Mouse (Mus musculus) left cerebral cortex, adult 2 months (tissue): ENCODE measurements around the gene LTO1. TPM values are rescaled to one million over a fixed set of nuclear protein-coding genes. Genes with fewer than 3 reads are reported as not detected.
A peak's percentile ranks its signal among the peaks of the same experiment; 100 is the strongest.

Source experiments
- DNase-seq, 2 experiments: peaks; one replicate each; pipeline ENCODE4 v3.0.0; 2021 to 2022; ENCODE audit warnings: low spot score in 2 of 2, mixed read lengths in 1 of 2; ENCODE audit errors: extremely low spot score in 1 of 2
- H3K27ac ChIP-seq: fragments of 200-600 bp; 2 replicates; pipeline ENCODE4 v1.8.1; 2022
- H3K4me3 ChIP-seq: fragments of 200-600 bp; 2 replicates; pipeline ENCODE4 v1.8.1; 2022
- CTCF ChIP-seq: fragments of 200-600 bp; IDR thresholded peaks from 2 replicates; pipeline ENCODE4 v1.8.1; 2022; ENCODE audit warnings: antibody characterized with exemption, mild to moderate bottlenecking, moderate library complexity
- intact Hi-C: fragments of 180-260 bp; cut with DNase I; formaldehyde crosslinking; loops from one replicate; pipeline ENCODE4 v1.15.1; 2025
- total RNA-seq, 2 experiments: library from RNA; stranded (reverse); gene quantifications; 2 replicates each; pipeline ENCODE4 v1.2.3; 2021

Gene LTO1
- total RNA-seq, 2 experiments from 2014 or later: 26.4 to 27.8 TPM

DNA sequence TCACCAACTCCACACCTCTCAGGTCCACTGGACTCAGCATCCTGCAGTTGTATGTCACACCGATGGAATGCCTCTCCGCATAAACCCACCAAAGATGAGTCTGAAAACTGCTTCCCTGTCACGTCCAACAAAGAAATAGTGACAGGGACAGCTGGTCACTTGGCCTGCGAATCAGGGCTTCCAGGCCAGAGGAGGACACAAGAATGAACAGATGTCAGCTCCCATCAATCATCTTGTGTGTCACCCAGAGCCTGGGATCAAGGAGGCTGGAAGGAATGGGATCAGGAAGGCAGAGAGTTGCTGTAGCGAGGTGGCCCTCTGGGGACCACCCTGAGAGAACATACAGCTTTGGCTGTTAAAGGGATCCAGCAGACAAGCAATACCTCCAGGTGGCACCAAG is 20.0 kb downstream of the LTO1 start:
- DNase-seq: no peak
- Histone ChIP-seq H3K4me3 (no peak overlapping the region), H3K27ac (no peak overlapping the region)
- intact Hi-C loops: no loop called here
- no peak for TF ChIP-seq CTCF

GRCm38 (mm10) chr7:144935563-144935962 is 20.7 kb downstream of the LTO1 start:
- no peak overlapping the region for H3K4me3 ChIP-seq
- no peak overlapping the region for H3K27ac ChIP-seq
- DNase-seq: peak in 1 of 2 experiments; percentile 47
- TF ChIP-seq CTCF: peak; percentile 62
- intact Hi-C loops: no loop called here

- H3K27ac ChIP-seq: no peak overlapping the region
Observed at GRCm38 (mm10) chr7:144936311-144936880, 21.5 kb downstream of the LTO1 start.

DNA sequence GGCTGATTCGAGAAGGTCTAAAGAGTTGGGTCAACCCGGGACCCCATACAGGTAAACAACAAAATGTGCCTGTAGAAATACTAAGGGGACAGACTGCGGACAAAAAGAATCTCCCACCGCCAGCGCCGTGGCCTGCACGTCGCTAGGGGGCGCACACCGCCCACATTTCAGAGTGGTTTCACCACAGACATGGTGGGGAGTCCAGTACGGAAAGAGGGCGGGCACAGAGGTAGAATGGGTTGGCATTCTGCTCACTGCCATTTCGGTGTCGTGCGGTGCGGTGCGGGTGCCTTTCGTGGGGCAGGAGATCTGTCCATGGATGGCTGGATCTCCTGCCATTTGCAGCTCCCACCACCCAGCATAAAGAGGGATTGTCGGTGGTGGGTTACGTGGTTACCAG is 22.6 kb downstream of the LTO1 start:
- intact Hi-C loops: loop anchor here (1.0 to 2.0 kb wide), 2 partner anchors 259 to 306 kb away; no protein-coding TSS in a partner anchor
- Histone ChIP-seq H3K27ac (peak overlapping the region; percentile 82), H3K4me3 (peak overlapping the region; percentile 61)
- peak; percentile 99 for TF ChIP-seq CTCF
- peak; percentile 87 to 93 for DNase-seq

More at GRCm38 (mm10) chr7:144936311-144936880, 21.5 kb downstream of the LTO1 start:
- H3K4me3 ChIP-seq: no peak overlapping the region
- TF ChIP-seq CTCF: no peak
- intact Hi-C loops: loop anchor here (2.0 kb wide), 1 partner anchor 260 kb away; no protein-coding TSS in a partner anchor
- DNase-seq: no peak

- no peak for DNase-seq
- intact Hi-C loops: loop anchor here (1.0 to 2.0 kb wide), 3 partner anchors 177 to 305 kb away; no protein-coding TSS in a partner anchor
- peak overlapping the region; percentile 82 for H3K27ac ChIP-seq
- peak overlapping the region; percentile 61 for H3K4me3 ChIP-seq
- no peak for TF ChIP-seq CTCF
Observed at GRCm38 (mm10) chr7:144937899-144938517, 23.1 kb downstream of the LTO1 start.

- intact Hi-C loops: loop anchor here (2.0 kb wide), 1 partner anchor 176 kb away; no protein-coding TSS in a partner anchor
- Histone ChIP-seq H3K4me3 (peak overlapping the region; percentile 61), H3K27ac (peak overlapping the region; percentile 82)
- no peak for TF ChIP-seq CTCF
- peak in 1 of 2 experiments; percentile 19 for DNase-seq
Observed at GRCm38 (mm10) chr7:144938661-144939343, 23.9 kb downstream of the LTO1 start.

- Histone ChIP-seq H3K27ac (peak within 1 kb of the TSS; percentile 82), H3K4me3 (peak within 1 kb of the TSS; percentile 61)
- peak; percentile 67 to 72 for DNase-seq
- TF ChIP-seq CTCF: no peak; the same call in 1 of the 2 replicates
- intact Hi-C loops: loop anchor here (2.0 to 5.0 kb wide), 2 partner anchors 88 to 175 kb away; no protein-coding TSS in a partner anchor
Observed at GRCm38 (mm10) chr7:144939344-144940002, 24.6 kb downstream of the LTO1 start, which contains the start of gene Ccnd1. Gene Ccnd1 (minus strand): TSS chr7:144939925.

- Histone ChIP-seq H3K4me3 (peak overlapping the region; percentile 61), H3K27ac (no peak overlapping the region)
- intact Hi-C loops: loop anchor here (5.0 kb wide), 1 partner anchor 87 kb away; no protein-coding TSS in a partner anchor
- DNase-seq: no peak
- no peak for TF ChIP-seq CTCF
Observed at GRCm38 (mm10) chr7:144940003-144940571, 25.2 kb downstream of the LTO1 start.

- Histone ChIP-seq H3K4me3 (peak overlapping the region; percentile 61; the same call in 1 of the 2 replicates), H3K27ac (no peak overlapping the region)
- intact Hi-C loops: loop anchor here (5.0 kb wide), 1 partner anchor 87 kb away; no protein-coding TSS in a partner anchor
- TF ChIP-seq CTCF: no peak
- no peak for DNase-seq
Observed at GRCm38 (mm10) chr7:144940585-144940984, 25.7 kb downstream of the LTO1 start.

DNA sequence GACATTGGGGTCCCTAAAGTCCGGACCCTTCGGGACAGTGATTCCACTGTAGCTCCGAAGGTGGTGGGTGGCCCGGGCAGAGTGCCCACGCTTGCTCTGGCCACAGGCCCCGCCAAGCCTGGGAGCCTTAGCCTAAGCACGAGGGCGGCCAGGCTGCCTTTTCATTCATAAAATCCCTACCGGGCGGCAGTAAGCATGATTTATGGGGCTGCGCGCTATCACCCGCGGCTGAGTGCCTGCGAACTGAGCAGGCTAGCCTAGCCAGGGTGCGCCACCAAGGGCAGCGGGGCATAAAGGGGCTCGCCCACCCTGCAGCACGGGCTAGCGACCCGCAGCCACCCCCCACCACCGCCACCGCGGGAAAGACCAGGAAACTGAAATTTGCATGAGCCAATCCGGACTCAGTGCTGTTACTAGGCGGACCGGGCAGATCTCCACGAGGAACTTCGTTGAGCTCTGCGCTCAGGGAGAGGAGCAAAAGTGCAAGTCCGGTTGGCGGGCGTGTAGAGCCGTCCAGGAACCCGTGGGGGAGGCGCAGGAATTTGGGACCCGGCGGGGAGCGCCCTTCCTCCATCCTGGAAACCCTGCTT is 26.4 kb downstream of the LTO1 start:
- no peak overlapping the region for H3K27ac ChIP-seq
- peak overlapping the region; percentile 47 for H3K4me3 ChIP-seq
- intact Hi-C loops: loop anchor here (5.0 kb wide), 1 partner anchor 86 kb away; no protein-coding TSS in a partner anchor
- no peak for TF ChIP-seq CTCF
- peak; percentile 58 to 67 for DNase-seq
